Mouse (Mus musculus) limb, embryonic 15.5 days (tissue): ENCODE data around the gene Mpv17l2. TPM values are rescaled to one million over a fixed set of nuclear protein-coding genes. Genes with fewer than 3 reads are reported as not detected.
A peak's percentile ranks its signal among the peaks of the same experiment; 100 is the strongest.

ENCODE experiments used
- ATAC-seq: fragments of 200-750 bp; cut with Nextera tagmentation; 2 replicates; pipeline ENCODE4 v1.8.0; 2017; ENCODE audit warnings: low read depth, moderate TSS enrichment; ENCODE audit not compliant: insufficient number of reproducible peaks, low FRiP score, low TSS enrichment
- H3K27ac ChIP-seq: fragments of 300-500 bp; sonication (generic); 2 replicates; pipeline ENCODE4 v1.5.1; 2015; ENCODE audit warnings: moderate library complexity, mild to moderate bottlenecking, inconsistent platforms
- H3K27me3 ChIP-seq: fragments of 300-500 bp; sonication (generic); 2 replicates; pipeline ENCODE4 v1.6.1; 2015; ENCODE audit warnings: inconsistent platforms
- H3K36me3 ChIP-seq: fragments of 300-500 bp; sonication (generic); 2 replicates; pipeline ENCODE4 v1.6.1; 2015; ENCODE audit warnings: inconsistent platforms
- H3K4me1 ChIP-seq: fragments of 300-500 bp; sonication (generic); 2 replicates; pipeline ENCODE4 v1.6.1; 2015; ENCODE audit warnings: inconsistent platforms
- H3K4me2 ChIP-seq: fragments of 300-500 bp; sonication (generic); 2 replicates; pipeline ENCODE4 v1.6.1; 2015; ENCODE audit warnings: mild to moderate bottlenecking, inconsistent platforms
- H3K4me3 ChIP-seq: fragments of 300-500 bp; sonication (generic); 2 replicates; pipeline ENCODE4 v1.5.1; 2015; ENCODE audit warnings: mild to moderate bottlenecking, inconsistent platforms
- H3K9ac ChIP-seq: fragments of 300-500 bp; sonication (generic); 2 replicates; pipeline ENCODE4 v1.6.1; 2015; ENCODE audit warnings: inconsistent platforms
- H3K9me3 ChIP-seq: fragments of 300-500 bp; sonication (generic); 2 replicates; pipeline ENCODE4 v1.6.1; 2016; ENCODE audit warnings: inconsistent platforms
- WGBS: fragments of 180-500 bp; shearing (Covaris S2); methylation state at CpG from one replicate; pipeline ENCODE4 v1.1.7; 2015; 5-methylcytosine and 5-hydroxymethylcytosine counted together
- polyA plus RNA-seq: library from polyadenylated mRNA; unstranded; fragments of >200 nt; fragmentation: Nextera tagmentation; extraction: Ambion mirVana; gene quantifications from 2 replicates; pipeline ENCODE4 v1.2.1, GENCODE M21; 2015

The Mpv17l2 gene
- polyA plus RNA-seq, 1 experiment from 2014 or later = 41.9 TPM

DNA sequence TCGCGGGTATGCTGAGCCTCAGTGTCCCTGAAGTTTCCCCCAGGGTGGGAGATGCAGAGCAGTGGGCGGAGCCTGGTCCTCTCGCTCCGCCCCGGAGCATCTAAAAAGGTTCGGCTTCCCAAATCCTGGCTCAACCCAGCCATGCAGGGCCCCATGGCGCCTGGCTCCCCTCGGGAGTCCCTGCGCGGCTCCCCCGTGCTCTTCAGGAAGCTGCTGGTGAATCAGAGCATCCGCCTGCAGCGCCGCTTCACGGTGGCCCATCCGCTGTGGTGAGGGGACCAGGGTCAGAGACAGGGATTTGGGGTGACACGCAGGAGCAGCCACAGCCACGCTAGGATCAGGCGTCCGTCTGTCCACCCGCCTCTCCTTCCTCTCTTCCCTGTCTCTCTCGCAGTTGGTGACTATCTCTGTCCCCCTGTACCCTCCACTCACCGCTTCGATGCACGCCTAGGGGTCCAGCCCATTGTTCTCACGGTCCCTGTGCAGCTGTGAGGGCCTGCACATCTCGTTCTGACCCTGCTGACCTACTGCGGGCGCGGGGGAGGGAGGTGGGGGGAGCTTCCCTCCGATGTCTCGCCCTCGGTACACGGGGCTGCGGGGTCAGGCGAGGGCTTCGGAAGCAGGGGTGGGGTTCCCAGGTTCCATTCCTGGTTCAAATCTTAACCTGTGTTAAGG is 17.6 kb downstream of the Mpv17l2 start:
- Histone ChIP-seq H3K4me1 (peaks cover 16% of the 10 kb centered on the region), H3K4me3 (peak overlapping the region; percentile 28; the same call in 1 of the 2 replicates), H3K36me3 (no peaks in the 10 kb centered on the region), H3K9ac (no peak overlapping the region), H3K9me3 (no peaks in the 10 kb centered on the region), H3K4me2 (0 out of 2 replicates have a peak overlapping the region, but pooled peaks have one; percentile 46), H3K27me3 (peaks cover 84% of the 10 kb centered on the region), H3K27ac (no peak overlapping the region)
- ATAC-seq = no peak
- 3% methylated on average over 38 of the region's 38 CpGs for WGBS

DNA sequence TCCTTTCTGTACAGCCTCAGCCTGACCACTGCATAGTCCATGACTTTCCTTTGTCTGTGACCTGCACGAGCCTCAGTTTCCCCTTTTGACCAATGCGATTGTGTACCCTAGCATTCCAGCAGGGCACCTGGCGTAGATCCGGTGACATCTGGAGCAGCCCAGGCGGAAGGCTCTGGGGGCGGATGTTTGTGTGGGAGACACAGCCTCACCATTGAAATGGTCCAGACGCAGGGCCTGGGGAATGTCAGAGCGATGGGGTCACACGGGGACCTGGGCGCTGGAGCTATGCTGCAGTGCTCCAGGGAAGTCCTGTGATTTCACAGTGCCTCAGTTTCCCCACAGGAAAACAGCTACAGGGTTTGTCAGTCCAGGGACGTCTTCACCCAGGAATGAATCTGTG is 18.6 kb downstream of the Mpv17l2 start:
- no peak for ATAC-seq
- Histone ChIP-seq H3K36me3 (no peaks in the 10 kb centered on the region), H3K27ac (no peak overlapping the region), H3K4me2 (no peak overlapping the region), H3K4me1 (peaks cover 16% of the 10 kb centered on the region), H3K27me3 (peaks cover 82% of the 10 kb centered on the region), H3K9ac (no peak overlapping the region), H3K9me3 (no peaks in the 10 kb centered on the region), H3K4me3 (no peak overlapping the region)
- WGBS = 54% methylated on average over 11 of the region's 11 CpGs

DNA sequence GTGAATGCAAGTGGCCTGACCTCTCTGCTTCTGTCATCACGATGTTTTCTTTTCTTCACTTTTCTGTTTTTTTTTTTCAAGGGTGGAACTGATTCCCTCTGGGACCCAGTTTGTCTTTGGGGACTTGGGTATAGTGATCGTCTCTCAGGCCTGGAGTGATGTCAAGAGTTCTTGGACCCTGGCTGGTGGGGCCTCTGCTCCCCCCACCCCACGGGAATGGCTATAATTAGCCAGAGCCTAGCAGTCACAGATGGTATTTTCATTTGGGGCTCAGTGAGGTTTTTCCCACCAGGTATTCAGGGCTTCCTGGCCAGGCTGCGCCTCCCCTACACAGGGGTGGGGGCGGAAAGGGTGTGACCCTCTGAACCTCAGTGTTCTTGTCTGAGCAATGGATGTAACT is 19.1 kb downstream of the Mpv17l2 start:
- ATAC-seq = no peak
- Histone ChIP-seq H3K4me3 (no peak overlapping the region), H3K4me1 (peaks cover 16% of the 10 kb centered on the region), H3K27me3 (peaks cover 78% of the 10 kb centered on the region), H3K27ac (no peak overlapping the region), H3K36me3 (no peaks in the 10 kb centered on the region), H3K4me2 (no peak overlapping the region), H3K9ac (no peak overlapping the region), H3K9me3 (no peaks in the 10 kb centered on the region)
- 52% methylated on average over 5 of the region's 5 CpGs for WGBS

DNA sequence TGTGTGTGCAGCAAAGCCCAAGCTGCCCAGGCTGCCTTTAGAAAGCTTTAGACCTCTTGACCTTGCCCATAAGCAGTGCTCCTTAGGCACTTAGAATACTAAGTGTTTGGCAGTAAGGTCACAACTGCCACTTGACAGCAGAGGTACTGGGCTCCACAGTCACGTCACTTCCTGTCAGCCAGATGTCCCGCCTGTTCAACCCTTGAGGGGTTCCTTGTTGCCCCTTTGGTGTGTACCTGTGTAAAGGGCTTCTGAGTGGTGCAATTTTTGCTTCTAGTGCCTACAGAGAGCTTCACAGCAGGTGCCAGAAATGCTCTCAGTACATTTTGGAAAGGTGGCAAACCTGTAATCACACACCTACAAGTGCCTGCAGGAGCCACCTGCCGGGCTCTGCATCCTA is 22.5 kb downstream of the Mpv17l2 start:
- H3K27ac ChIP-seq = no peak overlapping the region
- no peaks in the 10 kb centered on the region for H3K9me3 ChIP-seq
- H3K4me2 ChIP-seq = no peak overlapping the region
- peaks cover 45% of the 10 kb centered on the region for H3K27me3 ChIP-seq
- no peak overlapping the region for H3K9ac ChIP-seq
- peaks cover 4% of the 10 kb centered on the region for H3K4me1 ChIP-seq
- WGBS = 44% methylated on average over 3 of the region's 3 CpGs
- ATAC-seq = no peak
- H3K36me3 ChIP-seq = no peaks in the 10 kb centered on the region
- no peak overlapping the region for H3K4me3 ChIP-seq

- no peak for ATAC-seq
- H3K4me3 ChIP-seq = no peak overlapping the region
- H3K27ac ChIP-seq = no peak overlapping the region
- H3K36me3 ChIP-seq = no peaks in the 10 kb centered on the region
- H3K4me2 ChIP-seq = no peak overlapping the region
- 66% methylated on average over 5 of the region's 5 CpGs for WGBS
- no peaks in the 10 kb centered on the region for H3K9me3 ChIP-seq
- no peaks in the 10 kb centered on the region for H3K4me1 ChIP-seq
- H3K9ac ChIP-seq = no peak overlapping the region
- peaks cover 43% of the 10 kb centered on the region for H3K27me3 ChIP-seq
These were observed 23.0 kb downstream of the Mpv17l2 start for GRCm38 (mm10) chr8:70737705-70738104.

GRCm38 (mm10) chr8:70730956-70731355 is 29.8 kb downstream of the Mpv17l2 start:
- H3K4me3 ChIP-seq = no peak overlapping the region
- WGBS = 86% methylated on average over 4 of the region's 4 CpGs
- no peaks in the 10 kb centered on the region for H3K36me3 ChIP-seq
- H3K4me2 ChIP-seq = no peak overlapping the region
- H3K4me1 ChIP-seq = peaks cover 7% of the 10 kb centered on the region
- H3K27me3 ChIP-seq = peaks cover 68% of the 10 kb centered on the region
- H3K27ac ChIP-seq = no peak overlapping the region
- H3K9me3 ChIP-seq = no peaks in the 10 kb centered on the region
- ATAC-seq = no peak
- H3K9ac ChIP-seq = no peak overlapping the region

DNA sequence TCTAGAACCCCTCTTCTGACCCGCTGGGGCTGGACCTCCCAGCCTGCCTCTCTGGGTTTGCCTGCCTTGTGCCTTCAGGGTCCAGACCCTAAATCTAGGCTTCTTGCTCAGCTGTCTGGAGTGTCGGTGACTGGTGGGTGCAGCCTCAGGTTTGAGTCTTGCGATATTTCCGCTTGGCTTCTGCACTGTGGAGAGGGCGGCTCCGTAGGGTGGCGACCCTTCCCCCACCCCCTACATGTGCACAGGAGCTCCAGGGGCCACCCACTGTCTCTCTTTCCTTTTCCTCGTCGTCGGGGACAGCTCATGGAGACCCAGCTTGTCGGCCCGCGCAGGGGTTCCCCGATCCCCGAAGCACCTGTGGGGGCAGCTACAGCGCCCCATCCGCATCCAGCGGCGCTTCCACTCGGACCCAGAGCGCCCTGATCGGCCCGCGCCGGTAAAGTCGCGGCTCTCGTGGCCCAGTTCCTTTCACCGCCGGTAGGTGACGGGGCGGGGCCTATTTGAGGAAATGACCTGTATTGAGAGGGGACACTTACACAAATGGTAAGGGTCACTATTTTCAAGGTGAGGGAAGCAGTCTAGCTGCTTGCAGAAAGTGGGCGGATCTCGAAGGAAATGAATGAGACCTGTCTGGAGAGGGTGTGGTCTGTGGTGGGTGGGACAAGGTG is 30.8 kb downstream of the Mpv17l2 start:
- H3K4me3 ChIP-seq = peak overlapping the region; percentile 24
- H3K9me3 ChIP-seq = no peaks in the 10 kb centered on the region
- WGBS = 4% methylated on average over 34 of the region's 34 CpGs
- ATAC-seq = no peak
- H3K27ac ChIP-seq = no peak overlapping the region
- H3K4me2 ChIP-seq = peak overlapping the region; percentile 47
- H3K36me3 ChIP-seq = no peaks in the 10 kb centered on the region
- peaks cover 71% of the 10 kb centered on the region for H3K27me3 ChIP-seq
- peak overlapping the region; percentile 21; the same call in 1 of the 2 replicates for H3K9ac ChIP-seq
- H3K4me1 ChIP-seq = peaks cover 7% of the 10 kb centered on the region

- Histone ChIP-seq H3K4me1 (peaks cover 7% of the 10 kb centered on the region), H3K36me3 (no peaks in the 10 kb centered on the region), H3K9ac (no peak overlapping the region), H3K27ac (no peak overlapping the region), H3K9me3 (no peaks in the 10 kb centered on the region), H3K27me3 (peaks cover 57% of the 10 kb centered on the region), H3K4me3 (no peak overlapping the region), H3K4me2 (no peak overlapping the region)
- WGBS = 45% methylated on average over 11 of the region's 11 CpGs
- no peak for ATAC-seq
These were observed 34.0 kb downstream of the Mpv17l2 start for GRCm38 (mm10) chr8:70726721-70727120.

GRCm38 (mm10) chr8:70725792-70726447 is 34.8 kb downstream of the Mpv17l2 start:
- Histone ChIP-seq H3K27ac (no peak overlapping the region), H3K36me3 (no peaks in the 10 kb centered on the region), H3K9me3 (no peaks in the 10 kb centered on the region), H3K27me3 (peaks cover 49% of the 10 kb centered on the region), H3K4me3 (no peak overlapping the region), H3K4me1 (peaks cover 7% of the 10 kb centered on the region), H3K9ac (no peak overlapping the region), H3K4me2 (no peak overlapping the region)
- 25% methylated on average over 14 of the region's 14 CpGs for WGBS
- ATAC-seq = no peak

GRCm38 (mm10) chr8:70724216-70724615 is 36.5 kb downstream of the Mpv17l2 start:
- no peaks in the 10 kb centered on the region for H3K36me3 ChIP-seq
- no peak overlapping the region for H3K9ac ChIP-seq
- WGBS = 78% methylated on average over 12 of the region's 12 CpGs
- no peak overlapping the region for H3K27ac ChIP-seq
- no peaks in the 10 kb centered on the region for H3K9me3 ChIP-seq
- no peak overlapping the region for H3K4me3 ChIP-seq
- H3K4me1 ChIP-seq = no peaks in the 10 kb centered on the region
- no peak overlapping the region for H3K4me2 ChIP-seq
- peaks cover 33% of the 10 kb centered on the region for H3K27me3 ChIP-seq
- ATAC-seq = no peak

- Histone ChIP-seq H3K36me3 (no peaks in the 10 kb centered on the region), H3K4me1 (no peaks in the 10 kb centered on the region), H3K27me3 (peaks cover 27% of the 10 kb centered on the region), H3K4me3 (no peak within 1 kb of the TSS), H3K9ac (no peak within 1 kb of the TSS), H3K9me3 (no peaks in the 10 kb centered on the region), H3K27ac (no peak within 1 kb of the TSS), H3K4me2 (no peak within 1 kb of the TSS)
- ATAC-seq = no peak
- 62% methylated on average over 7 of the region's 7 CpGs for WGBS
These were observed 37.1 kb downstream of the Mpv17l2 start, which contains the start of gene Pde4c for GRCm38 (mm10) chr8:70723486-70724210. Gene Pde4c (plus strand): TSS chr8:70723720.
